Mouse (Mus musculus): ENCODE data around the gene Wdr45b.
"Not testable (repeated sequence)": the region's sequence is repeated elsewhere in the genome, so short reads cannot be mapped to it uniquely, and the experiment has no call there.

The Wdr45b gene

GRCm38 (mm10) chr11:121354091-121354707, at the start of gene Wdr45b:
Wdr45b (minus strand) TSS chr11:121354445.
- DNase-seq = peak; percentile 99

DNA sequence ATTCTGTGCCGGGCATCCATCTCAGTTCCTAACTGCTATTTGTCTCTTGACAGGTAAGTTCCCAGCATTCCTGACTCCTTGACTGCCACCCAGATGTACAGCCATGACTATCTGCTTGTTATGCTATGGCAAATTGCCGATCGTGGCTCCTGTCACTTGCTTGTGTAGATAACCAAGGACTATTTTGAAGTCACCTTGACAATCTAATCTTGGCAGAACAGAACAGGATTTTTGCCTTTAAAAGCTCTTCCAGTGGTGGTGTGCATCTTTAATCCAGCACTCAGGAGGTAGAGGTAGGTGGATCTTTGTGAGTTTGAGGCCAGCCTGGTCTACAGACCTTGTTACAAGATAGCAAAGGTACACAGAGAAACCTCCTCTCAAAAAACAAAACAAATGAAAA, 38.2 kb upstream of the Wdr45b start:
- DNase-seq = no peak

GRCm38 (mm10) chr11:121390793-121391192, 36.5 kb upstream of the Wdr45b start:
- DNase-seq = no peak

- DNase-seq = no peak
These were observed 34.3 kb upstream of the Wdr45b start for GRCm38 (mm10) chr11:121388554-121388945.

DNA sequence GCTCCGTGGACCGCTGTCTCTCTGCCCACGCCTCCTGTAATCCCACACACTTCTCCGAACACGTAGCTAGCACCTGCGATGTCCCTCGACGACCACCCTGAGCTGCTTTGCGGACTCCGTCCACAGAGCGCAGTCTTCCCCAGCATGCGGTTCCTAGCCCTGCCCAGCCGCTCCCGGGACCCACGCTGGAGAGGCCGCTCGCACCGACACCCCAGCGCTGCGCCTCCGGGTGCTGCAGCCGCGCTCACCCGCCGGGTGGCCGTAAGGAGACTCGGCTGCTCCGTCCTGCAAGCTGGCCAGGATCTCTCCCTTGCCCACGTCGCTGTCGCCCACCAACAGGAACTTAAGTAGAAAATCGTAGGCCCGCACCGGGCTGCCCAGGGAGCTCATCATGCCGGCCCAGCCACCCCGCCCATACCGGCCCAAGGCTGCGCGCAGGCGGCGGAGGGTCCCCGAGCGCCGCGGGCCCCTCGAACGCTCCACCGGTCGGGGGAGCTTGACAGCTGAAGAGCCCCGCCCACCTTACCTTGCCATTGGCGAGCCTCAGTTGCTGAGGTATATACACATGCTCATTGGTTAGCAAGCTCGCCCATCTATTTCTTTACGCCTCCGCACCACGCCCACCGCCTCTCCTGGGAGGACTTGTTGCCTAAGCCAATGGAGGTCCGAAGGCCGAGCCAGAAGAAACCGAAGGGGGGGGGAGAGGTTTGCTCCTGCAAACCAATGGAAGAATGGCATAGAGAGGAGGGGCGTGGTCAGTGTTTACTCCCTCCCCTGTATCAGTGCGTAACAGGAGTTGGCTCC, 33.7 kb upstream of the Wdr45b start, which contains the start of gene Rab40b:
Rab40b (minus strand) TSS at position 502 of the 804 bp plus-strand sequence.
- peak; percentile 95 for DNase-seq

GRCm38 (mm10) chr11:121380294-121380693, 26.0 kb upstream of the Wdr45b start:
- no peak for DNase-seq

GRCm38 (mm10) chr11:121378644-121379043, 24.4 kb upstream of the Wdr45b start:
- DNase-seq = no peak

- DNase-seq = no peak
These were observed 19.1 kb upstream of the Wdr45b start for GRCm38 (mm10) chr11:121373305-121373704.

- DNase-seq = no peak
These were observed 16.2 kb upstream of the Wdr45b start for GRCm38 (mm10) chr11:121370337-121370994.

GRCm38 (mm10) chr11:121369622-121370021, 15.4 kb upstream of the Wdr45b start:
- DNase-seq = peak; percentile 66

- no peak for DNase-seq
These were observed 14.5 kb upstream of the Wdr45b start for GRCm38 (mm10) chr11:121368731-121369130.

- DNase-seq = no peak
These were observed 13.0 kb upstream of the Wdr45b start for GRCm38 (mm10) chr11:121367170-121367707.

- peak; percentile 48 for DNase-seq
These were observed 8.0 kb upstream of the Wdr45b start for GRCm38 (mm10) chr11:121362212-121362611.

DNA sequence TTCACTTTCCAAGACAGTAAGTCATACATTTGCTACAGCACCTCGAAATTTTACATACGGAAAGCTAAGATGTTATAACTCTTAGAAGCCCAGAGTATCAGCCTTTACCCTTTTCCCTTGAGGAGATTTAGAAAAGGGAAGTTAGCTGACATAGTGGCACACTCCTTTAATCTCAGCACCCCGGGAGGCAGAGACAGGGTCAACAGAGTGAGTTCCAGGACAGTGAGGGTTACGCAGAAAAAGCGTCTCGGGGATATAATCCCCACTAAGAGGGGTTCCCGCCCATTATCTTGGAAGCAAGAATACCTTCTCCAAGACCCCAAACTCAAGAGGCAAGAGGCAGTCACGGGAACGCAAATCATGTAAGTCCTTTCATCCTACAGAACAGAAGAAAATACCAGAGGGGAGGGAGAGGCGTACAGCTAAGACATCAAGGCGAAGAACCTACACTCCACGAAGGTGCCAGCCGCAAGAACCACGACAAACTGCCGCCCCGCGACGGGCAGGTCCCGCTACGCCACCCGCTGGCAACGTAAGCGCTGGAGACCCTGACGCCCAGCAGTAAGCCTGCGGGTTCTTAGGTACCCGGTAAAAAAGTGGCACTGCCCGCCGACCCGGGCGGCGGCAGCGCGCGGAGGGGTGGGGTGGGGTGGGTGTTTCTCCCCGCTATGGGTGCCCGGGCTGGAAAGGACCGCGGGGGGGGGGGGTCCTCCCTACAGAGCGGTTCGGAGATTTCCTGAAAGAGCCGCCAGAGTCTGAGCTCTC, 737 bp downstream of the Wdr45b start:
- peak; percentile 46 for DNase-seq

DNA sequence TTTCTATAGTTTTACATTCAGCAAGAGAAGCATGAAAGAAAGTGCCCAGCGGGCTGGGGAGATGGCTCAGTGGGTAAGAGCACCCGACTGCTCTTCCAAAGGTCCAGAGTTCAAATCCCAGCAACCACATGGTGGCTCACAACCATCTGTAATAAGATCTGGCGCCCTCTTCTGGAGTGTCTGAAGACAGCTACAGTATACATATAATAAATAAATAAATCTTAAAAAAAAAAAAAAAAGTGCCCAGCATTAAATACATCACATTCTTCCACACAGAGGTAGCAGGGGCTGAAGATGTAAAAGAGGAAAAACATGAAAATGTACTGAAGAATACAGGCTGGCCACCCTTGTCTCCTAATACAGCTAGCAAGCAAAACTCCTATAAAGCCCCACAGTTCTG, 5.5 kb downstream of the Wdr45b start:
- not testable (repeated sequence) for DNase-seq

DNA sequence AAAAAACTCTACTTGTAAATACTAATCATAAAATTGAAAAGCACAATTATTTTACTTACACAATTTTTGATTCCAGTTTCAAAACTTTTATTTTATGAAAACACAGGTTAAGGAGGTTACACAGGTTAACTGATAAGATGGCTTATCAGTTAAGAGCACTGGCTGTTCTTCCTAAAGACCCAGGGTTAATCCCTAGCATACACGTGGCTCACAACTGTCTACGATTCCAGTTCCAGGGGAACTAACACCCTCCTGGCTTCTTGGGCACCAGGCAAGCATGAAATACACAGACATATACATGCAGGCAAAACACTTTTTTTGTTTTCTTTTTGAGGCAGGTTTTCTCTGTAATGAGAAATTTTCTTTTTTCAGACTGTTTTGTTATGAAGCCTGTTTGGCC, 6.1 kb downstream of the Wdr45b start:
- no peak for DNase-seq

DNA sequence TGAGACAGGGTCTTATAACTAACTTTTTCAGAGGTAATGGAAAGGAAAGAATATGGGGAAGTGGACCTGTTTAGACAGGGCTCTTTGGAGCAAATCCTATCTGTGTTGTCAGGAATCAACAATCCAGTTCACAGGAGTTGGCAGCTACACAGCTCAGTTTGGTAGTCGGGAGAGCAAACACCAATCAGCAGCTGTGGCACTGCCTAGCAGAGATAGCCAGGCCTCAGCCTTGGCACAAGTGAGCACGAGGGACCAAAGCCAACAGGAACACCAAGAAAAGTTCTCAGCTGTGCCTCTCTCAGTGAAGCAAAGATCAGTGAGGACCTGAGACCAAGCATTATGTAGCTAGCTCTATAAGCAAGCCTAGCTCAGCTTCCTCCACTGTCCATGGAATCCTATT, 7.2 kb downstream of the Wdr45b start:
- no peak for DNase-seq

DNA sequence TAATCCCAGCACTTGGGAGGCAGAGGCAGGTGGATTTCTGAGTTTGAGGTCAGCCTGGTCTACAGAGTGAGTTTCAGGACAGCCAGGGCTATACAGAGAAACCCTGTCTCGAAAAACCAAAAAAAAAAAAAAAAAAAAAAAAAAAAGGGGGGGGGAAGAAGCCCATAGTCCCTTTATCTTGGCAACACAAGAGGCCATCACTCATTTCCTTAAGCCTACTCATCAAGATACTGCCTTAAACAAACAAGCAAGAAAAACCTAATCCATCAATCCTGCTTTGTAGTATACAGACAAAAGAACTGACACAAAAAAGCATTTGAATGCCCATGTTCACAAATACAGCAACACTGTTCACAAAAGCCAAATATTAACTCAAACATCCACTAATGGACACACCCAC, 11.8 kb downstream of the Wdr45b start:
- not testable (repeated sequence) for DNase-seq

GRCm38 (mm10) chr11:121340287-121340686, 14.0 kb downstream of the Wdr45b start:
- DNase-seq = no peak

DNA sequence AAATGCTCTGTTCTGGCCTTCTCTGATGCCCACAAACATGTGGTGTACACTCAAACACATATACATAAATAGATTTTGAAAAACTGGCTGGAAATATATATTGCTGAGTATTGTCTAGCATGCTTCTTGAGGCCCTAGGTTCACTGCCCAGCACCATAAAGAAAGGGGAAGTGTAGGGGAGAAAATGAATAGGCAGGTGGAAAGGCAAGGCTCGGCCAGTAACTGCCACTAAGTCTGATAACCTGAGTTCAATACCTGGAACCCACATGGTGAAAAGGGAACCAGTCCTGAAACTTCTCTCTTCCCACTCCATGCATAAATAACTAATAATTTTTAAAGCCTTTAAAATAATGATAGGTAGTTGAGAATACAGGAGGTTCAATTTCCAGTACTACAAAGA, 14.6 kb downstream of the Wdr45b start:
- DNase-seq = no peak

GRCm38 (mm10) chr11:121331641-121332040, 22.6 kb downstream of the Wdr45b start:
- DNase-seq = no peak

GRCm38 (mm10) chr11:121328619-121329018, 25.6 kb downstream of the Wdr45b start:
- DNase-seq = no peak

DNA sequence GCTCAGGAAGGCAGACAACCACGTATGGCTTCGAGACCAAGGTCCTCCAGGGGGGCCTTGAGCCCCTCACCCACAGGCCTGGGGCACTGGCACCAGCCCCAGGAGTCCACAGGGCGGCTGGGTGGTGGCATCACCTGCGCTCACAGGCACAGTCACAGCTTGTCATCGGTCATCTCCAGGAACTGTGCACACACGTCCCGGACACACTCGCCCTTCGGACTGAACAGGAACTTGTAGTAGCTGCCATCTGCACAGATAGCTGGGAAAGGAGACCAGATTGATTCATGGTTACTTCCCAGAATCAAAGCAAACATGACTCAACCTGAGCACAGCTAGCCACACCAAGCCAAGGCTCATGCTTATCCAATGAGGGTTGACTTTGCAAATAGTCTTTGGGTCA, 26.0 kb downstream of the Wdr45b start:
- DNase-seq = no peak

Data from right cerebral cortex, postnatal 14 days (tissue).